Mouse (Mus musculus) small intestine, adult 2 months (tissue): Measurements from ENCODE around the gene 4933427D14Rik.

Experiments used
- CTCF ChIP-seq: fragments of 200-500 bp; IDR thresholded peaks from 2 replicates; pipeline ENCODE4 v1.5.1; 2012; ENCODE audit warnings: low read depth, mild to moderate bottlenecking, control low read depth, inconsistent platforms, low read length, moderate library complexity, mixed read lengths; ENCODE audit not compliant: insufficient replicate concordance, insufficient read length; ENCODE audit errors: extremely low read depth
- POLR2A ChIP-seq: fragments of 200-500 bp; IDR thresholded peaks from 2 replicates; pipeline ENCODE4 v1.6.1; 2012; ENCODE audit warnings: low read depth, mild to moderate bottlenecking, control low read depth, inconsistent platforms, low read length, moderate library complexity

GRCm38 (mm10) chr11:72169871-72170270 lies 37.4 kb downstream of the 4933427D14Rik start:
- TF ChIP-seq POLR2A (no peak), CTCF (no peak)
